Mouse (Mus musculus) right cerebral cortex, postnatal 36 days (tissue): ENCODE data around the gene Cnksr1.

ENCODE experiments used
- DNase-seq, 2 experiments: peaks; one replicate each; pipeline ENCODE4 v3.0.0; 2022; ENCODE audit warnings: low spot score in 2 of 2, mixed read lengths in 1 of 2

Cnksr1 gene

GRCm38 (mm10) chr4:134252911-134253721, 14.9 kb upstream of the Cnksr1 start:
- DNase-seq: no peak

DNA sequence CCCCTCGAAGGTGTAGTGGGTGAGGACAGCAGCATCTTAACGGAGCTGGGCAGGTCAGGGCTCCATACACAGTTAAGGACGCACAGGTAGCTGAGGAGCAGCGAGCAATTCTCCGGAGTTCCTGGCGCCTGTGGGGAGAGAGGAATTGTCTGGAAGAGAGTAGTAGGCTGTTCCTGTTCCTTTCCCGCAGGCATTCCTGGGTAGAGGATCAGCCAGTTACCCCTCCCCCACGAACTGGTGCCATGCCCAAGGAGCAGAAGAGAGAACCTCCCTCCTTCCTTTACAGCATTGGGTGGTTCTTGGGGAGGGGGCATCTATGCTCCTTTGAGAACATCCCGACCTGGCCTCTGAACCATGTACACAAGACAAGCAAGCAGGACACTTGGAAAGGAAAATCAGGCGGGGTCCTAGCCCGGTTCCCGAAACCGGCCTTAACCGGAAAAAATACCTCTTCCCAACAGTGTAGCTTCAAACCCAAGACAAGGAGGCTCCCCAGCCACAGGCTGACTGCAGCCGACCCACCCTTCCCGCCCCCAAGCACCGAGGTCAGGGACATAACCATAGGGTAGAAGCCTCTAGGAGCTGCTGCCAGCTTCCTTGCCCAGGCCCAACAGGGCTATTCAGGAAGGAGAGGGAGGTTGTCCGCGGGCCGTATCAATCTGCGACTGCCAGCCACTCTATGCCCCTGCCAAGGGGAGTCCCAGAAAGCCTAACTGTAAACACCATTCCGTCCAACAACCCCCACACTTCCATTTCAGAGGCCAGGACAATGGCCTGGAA, 14.1 kb upstream of the Cnksr1 start:
- no peak for DNase-seq

DNA sequence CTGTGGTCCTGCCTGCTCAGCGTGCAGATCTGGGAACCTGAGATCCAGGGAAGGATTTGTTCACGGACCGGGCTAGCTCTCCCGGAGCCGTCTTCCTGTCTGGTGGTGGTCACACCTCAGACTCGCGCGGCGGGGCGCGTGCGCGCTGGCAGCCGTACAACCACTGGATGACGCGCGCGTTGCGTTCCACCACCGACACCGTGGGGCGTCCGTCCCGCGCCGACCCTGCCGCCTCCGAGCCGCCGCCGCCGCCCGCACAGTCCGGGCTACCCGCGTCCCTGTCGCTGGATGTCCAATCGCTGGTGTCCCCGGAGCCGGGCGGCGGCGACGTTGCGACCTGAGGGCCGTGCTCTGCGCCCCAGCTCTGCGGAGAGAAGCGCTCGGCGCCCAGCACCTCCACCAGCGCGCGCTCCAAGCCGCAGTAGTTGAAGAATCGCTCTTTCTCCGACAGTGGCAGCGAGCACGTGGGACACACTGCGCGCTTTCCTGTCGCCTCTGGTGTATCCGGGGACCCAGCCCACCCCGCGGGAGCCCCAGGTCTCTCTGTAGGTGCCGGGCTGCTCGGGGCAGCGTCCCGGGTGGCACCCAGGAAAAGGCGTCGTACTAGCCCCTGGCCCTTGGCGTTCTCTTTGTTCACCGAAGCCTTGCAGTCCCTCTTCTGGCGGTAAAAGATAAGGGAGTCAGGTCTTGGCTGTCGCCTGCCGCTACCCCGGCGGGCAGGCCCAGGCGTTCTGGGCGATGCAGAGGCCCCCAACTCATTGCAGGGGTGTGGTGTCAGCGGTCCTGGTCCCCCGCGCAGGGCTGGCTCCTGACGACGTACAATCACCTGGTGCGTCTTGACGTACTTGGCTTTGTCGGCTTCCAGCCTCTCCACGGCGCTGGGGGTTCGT, 13.3 kb upstream of the Cnksr1 start:
- DNase-seq: peak; percentile 34

DNA sequence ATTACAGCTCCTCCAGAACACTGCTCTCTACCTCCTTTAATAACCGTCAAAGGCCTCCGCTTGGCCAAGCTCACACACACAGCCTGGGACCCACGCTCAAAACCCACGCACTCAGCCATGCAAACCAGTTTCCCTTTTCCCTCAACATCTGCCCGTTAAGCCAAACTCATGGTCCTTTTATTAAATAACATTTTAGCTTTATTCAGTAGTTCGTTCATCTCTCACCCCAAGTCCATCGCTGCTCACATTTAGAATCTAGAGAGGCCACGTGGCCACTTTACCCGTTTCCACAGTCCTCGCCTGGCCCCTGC, 12.7 kb upstream of the Cnksr1 start:
- DNase-seq: no peak

DNA sequence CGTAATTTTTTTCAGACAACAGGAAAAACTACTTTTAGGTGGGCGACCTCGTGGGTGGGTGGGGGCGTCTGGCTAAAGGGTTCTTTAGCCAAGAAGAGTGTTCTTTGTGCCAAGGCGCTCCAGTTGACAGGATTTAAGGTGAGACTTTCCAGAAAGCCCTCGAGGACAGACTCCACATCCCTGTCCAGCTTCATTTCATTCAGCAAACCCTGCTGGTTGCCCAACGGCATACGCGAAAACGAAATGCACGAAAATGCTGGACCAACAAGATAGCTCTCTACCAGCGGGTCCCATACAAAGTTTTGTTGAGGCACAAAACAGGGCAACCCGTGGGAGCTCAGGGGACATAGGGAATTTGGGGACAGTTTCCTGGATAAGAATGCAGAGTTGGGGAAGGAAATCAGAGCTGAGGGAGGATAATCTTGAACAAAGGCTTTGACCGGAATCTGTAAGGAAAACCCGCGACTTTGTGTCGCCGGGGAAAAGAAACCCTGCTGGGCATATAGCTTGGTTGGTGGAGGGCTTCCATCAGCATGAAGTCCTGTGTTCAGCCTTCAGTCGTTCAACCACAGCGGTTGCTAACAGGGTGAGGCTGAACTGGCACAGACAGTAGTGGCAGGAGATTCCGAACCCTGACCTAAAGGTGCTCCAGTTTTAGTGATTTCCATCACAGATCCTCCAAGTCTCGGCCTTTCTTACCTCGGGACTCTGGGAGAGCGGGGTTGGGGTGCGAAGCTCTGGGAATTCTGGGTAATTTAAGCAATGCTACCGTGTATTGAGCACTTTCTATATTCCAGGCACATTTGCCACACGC, 12.1 kb upstream of the Cnksr1 start:
- DNase-seq: no peak

DNA sequence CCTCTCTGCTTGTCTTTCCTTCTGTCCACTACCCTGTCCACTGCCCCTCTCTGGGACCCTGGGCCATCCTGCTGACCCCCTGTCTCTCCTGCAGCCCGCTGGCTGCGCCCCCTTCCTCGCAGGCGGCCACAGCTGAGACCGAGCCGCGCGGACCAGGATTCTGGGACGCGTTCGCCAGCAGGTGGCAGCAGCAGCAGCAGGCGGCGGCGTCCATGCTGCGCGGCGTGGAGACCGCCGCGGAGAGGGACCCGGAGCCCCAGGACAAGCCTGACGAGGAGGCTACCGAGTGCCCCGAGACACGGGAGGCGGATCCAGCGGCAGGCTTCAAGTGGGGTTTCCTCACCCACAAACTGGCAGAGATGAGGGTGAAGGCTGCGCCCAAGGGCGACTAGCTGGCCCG, 11.5 kb upstream of the Cnksr1 start:
- DNase-seq: peak; percentile 23 to 28

- no peak for DNase-seq
These were observed 8.6 kb upstream of the Cnksr1 start, which contains the start of gene Gm30191 for GRCm38 (mm10) chr4:134246719-134247258. Gene Gm30191 (plus strand): TSS chr4:134246935.

GRCm38 (mm10) chr4:134246256-134246655, 8.1 kb upstream of the Cnksr1 start:
- no peak for DNase-seq

GRCm38 (mm10) chr4:134245148-134245843, 7.1 kb upstream of the Cnksr1 start, which contains the start of gene Zfp593:
Gene Zfp593 (minus strand): TSS chr4:134245592.
- DNase-seq: peak; percentile 94

DNA sequence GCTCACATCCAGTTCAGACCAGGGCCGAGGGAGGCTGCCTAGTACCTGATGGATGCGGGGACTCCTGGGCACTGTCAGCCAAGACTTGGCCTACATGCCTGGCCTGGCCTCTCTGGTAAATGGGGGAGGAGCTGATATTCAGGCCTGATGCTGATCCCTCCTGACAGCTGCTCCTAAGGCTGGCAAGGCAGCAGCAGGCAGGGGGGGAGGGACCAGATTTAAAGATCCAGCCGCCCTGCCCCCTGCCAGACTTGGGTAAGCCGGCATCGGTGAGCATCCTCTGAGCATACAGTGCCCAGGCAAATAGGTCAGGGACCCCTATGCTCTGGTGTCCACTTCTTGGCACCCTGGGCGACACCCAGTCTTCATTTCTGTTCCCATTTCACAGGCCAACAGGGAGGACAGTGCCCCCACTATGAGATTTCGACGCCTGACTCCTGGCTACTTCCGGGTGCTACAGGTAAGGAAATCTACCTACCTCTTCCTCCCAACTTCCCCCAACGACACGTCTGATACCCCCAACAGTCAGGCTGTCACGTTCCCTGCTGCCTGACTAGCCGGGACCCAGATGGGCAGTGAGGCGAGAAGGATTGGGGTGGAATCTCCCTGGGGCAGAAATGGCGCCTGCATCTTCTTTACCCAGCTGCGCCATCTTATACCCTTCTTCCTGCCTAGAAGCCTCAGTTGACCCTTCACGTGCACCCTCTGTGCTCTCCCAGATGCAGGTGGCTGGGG, 5.5 kb upstream of the Cnksr1 start, which contains the start of gene E130218I03Rik:
Gene E130218I03Rik, plus strand, starts transcription at position 147 of the 735 bp plus-strand sequence.
- DNase-seq: no peak

GRCm38 (mm10) chr4:134238686-134239085, 487 bp upstream of the Cnksr1 start:
- DNase-seq: no peak

GRCm38 (mm10) chr4:134237582-134238278, 469 bp downstream of the Cnksr1 start:
- no peak for DNase-seq

DNA sequence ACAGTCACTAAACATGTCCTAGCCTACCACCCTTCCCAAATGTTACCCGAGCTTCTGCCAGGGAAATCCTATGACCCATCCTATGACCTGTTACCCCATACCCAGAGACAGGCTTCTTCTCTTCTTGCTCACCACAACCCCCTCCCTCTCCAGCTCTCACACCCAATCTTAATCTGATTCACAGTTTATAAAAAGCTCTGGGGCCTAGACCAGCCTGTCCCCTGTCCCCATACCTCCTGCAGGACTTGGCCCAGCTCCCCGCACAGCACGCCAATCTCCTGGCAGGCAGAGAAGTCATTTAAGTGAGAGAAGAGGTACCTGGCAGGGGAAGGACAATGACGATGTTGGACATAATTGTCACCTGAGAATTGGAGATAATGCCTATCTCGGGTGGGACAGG, 3.3 kb downstream of the Cnksr1 start:
- no peak for DNase-seq

- no peak for DNase-seq
These were observed 7.8 kb downstream of the Cnksr1 start for GRCm38 (mm10) chr4:134230431-134230830.

DNA sequence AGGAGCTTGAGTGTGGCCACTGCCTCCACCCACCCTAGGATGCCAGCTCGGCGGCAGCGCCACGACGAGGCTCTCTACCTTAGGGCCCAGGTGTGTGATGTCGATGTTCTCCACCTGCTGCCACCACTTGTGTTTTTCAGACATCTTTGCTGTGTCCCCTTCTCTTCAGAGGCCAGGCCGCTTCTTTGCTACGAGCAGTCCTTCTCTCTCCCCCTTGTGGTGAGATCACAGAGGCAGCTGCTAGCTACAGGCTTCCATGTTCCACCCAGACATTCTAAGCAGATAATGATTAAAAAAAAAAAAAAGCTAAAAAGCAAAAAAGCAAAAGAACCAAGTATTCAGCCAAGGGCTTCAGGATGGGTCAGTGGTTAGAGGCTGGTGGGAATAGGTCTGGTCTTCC, 11.0 kb downstream of the Cnksr1 start, which contains the start of gene Catsper4:
Gene Catsper4, minus strand, starts transcription at position 190 of the 400 bp plus-strand sequence.
- no peak for DNase-seq

- no peak for DNase-seq
These were observed 15.2 kb downstream of the Cnksr1 start for GRCm38 (mm10) chr4:134222793-134223600.

GRCm38 (mm10) chr4:134206488-134207053, 31.6 kb downstream of the Cnksr1 start:
- no peak for DNase-seq
